Mouse (Mus musculus) lung, postnatal 0 days (tissue): Measurements from ENCODE around the gene Ctc1.
A peak's percentile ranks its signal among the peaks of the same experiment; 100 is the strongest.

Experiments used
- CTCF ChIP-seq: IDR thresholded peaks from 2 replicates; pipeline ENCODE4 v1.5.1; 2016; ENCODE audit warnings: antibody characterized with exemption, mild to moderate bottlenecking
- EP300 ChIP-seq: IDR thresholded peaks from 2 replicates; pipeline ENCODE4 v1.6.1; 2016; ENCODE audit warnings: antibody characterized with exemption, mild to moderate bottlenecking, control low read depth

- TF ChIP-seq CTCF = peak; percentile 91
- TF ChIP-seq EP300 = no peak
Observed at GRCm38 (mm10) chr11:68982639-68983369, 32.9 kb upstream of the Ctc1 start.
